Mouse (Mus musculus) CH12.LX (cell line): ENCODE measurements around the gene Mdh1. TPM values are rescaled to one million over a fixed set of nuclear protein-coding genes. Genes with fewer than 3 reads are reported as not detected.
A peak's percentile ranks its signal among the peaks of the same experiment; 100 is the strongest.

Experiments used
- DNase-seq: peaks from one replicate; pipeline ENCODE4 v3.0.0-alpha.2; 2013; ENCODE audit errors: extremely low read depth
- H3K27ac ChIP-seq: 2 replicates; pipeline ENCODE4 v1.5.1; 2012; ENCODE audit warnings: low read depth, mild to moderate bottlenecking, control low read depth, moderate library complexity; ENCODE audit not compliant: insufficient read depth
- H3K27me3 ChIP-seq: replicated peaks from 2 replicates; pipeline ENCODE3; 2012; ENCODE audit warnings: inconsistent platforms
- H3K36me3 ChIP-seq, 2 experiments: replicated peaks in 1 of 2; 2 replicates each; pipeline versions ENCODE3 to v1.6.1; 2012; ENCODE audit warnings: inconsistent platforms in 1 of 2, low read length in 1 of 2, mild to moderate bottlenecking in 1 of 2, mixed read lengths in 1 of 2, moderate library complexity in 1 of 2; ENCODE audit not compliant: control insufficient read depth in 1 of 2, insufficient read depth in 1 of 2
- H3K4me1 ChIP-seq, 2 experiments: 2 replicates each; pipeline ENCODE4 v1.6.1; 2012; ENCODE audit warnings: inconsistent platforms in 1 of 2, moderate library complexity in 1 of 2; ENCODE audit not compliant: insufficient read depth in 2 of 2, control insufficient read depth in 1 of 2
- H3K4me2 ChIP-seq: 2 replicates; pipeline ENCODE4 v1.6.1; 2012; ENCODE audit warnings: low read depth, mild to moderate bottlenecking, control low read depth; ENCODE audit not compliant: poor library complexity, insufficient read depth, severe bottlenecking
- H3K4me3 ChIP-seq, 3 experiments: fragments of 150-350 bp in 1 of 3; sonication (generic) in 1 of 3; replicated peaks in 1 of 3; 2 replicates each; pipeline versions ENCODE3 to v1.5.1; 2011 to 2012; ENCODE audit warnings: low read depth in 2 of 3, low read length in 2 of 3, mild to moderate bottlenecking in 2 of 3, moderate library complexity in 2 of 3, control low read depth in 1 of 3, improper control_type of control experiment in 1 of 3, inconsistent platforms in 1 of 3, mixed read lengths in 1 of 3; ENCODE audit not compliant: poor library complexity in 1 of 3
- H3K79me2 ChIP-seq: replicated peaks from 2 replicates; pipeline ENCODE4 v1.6.1; 2012; ENCODE audit warnings: mild to moderate bottlenecking, moderate library complexity; ENCODE audit not compliant: control insufficient read depth, poor library complexity, insufficient read depth, severe bottlenecking; ENCODE audit errors: extremely low read depth
- H3K9ac ChIP-seq: 2 replicates; pipeline ENCODE4 v1.6.1; 2012; ENCODE audit warnings: low read depth, mild to moderate bottlenecking, control low read depth, moderate library complexity; ENCODE audit not compliant: insufficient read depth
- H3K9me3 ChIP-seq: replicated peaks from 2 replicates; pipeline ENCODE3; 2012; ENCODE audit warnings: low read length, inconsistent platforms, mixed read lengths
- BHLHE40 ChIP-seq: IDR thresholded peaks from 2 replicates; pipeline ENCODE4 v1.6.1; 2011; ENCODE audit warnings: mild to moderate bottlenecking, low read depth, low read length, improper control_type of control experiment
- CHD2 ChIP-seq: IDR thresholded peaks from 2 replicates; pipeline ENCODE4 v1.6.1; 2011; ENCODE audit warnings: low read length, improper control_type of control experiment
- CTCF ChIP-seq, 2 experiments: IDR thresholded peaks in 1 of 2; conservative IDR thresholded peaks in 1 of 2; 2 replicates each; pipeline ENCODE4 v1.5.1; 2011 to 2012; ENCODE audit warnings: low read depth in 2 of 2, low read length in 2 of 2, improper control_type of control experiment in 1 of 2, inconsistent platforms in 1 of 2, mild to moderate bottlenecking in 1 of 2, moderate library complexity in 1 of 2
- ELF1 ChIP-seq: IDR thresholded peaks from 2 replicates; pipeline ENCODE4 v1.6.1; 2014; ENCODE audit warnings: low read depth, mild to moderate bottlenecking, inconsistent platforms, low read length, improper control_type of control experiment
- EP300 ChIP-seq: IDR thresholded peaks from 2 replicates; pipeline ENCODE4 v1.6.1; 2011; ENCODE audit warnings: low read length, improper control_type of control experiment
- HCFC1 ChIP-seq: IDR thresholded peaks from 2 replicates; pipeline ENCODE4 v1.6.1; 2012; ENCODE audit warnings: low read depth, mild to moderate bottlenecking, inconsistent platforms, low read length, improper control_type of control experiment
- IRF4 ChIP-seq: IDR thresholded peaks from 2 replicates; pipeline ENCODE4 v1.6.1; 2014; ENCODE audit warnings: low read depth, mild to moderate bottlenecking, inconsistent platforms, low read length, improper control_type of control experiment
- JUN ChIP-seq: IDR thresholded peaks from 2 replicates; pipeline ENCODE4 v1.6.1; 2011; ENCODE audit warnings: low read depth, mild to moderate bottlenecking, low read length, improper control_type of control experiment, moderate library complexity; ENCODE audit not compliant: insufficient read depth
- KAT2A ChIP-seq: IDR thresholded peaks from 2 replicates; pipeline ENCODE4 v1.6.1; 2012; ENCODE audit warnings: low read length, improper control_type of control experiment, inconsistent platforms; ENCODE audit not compliant: insufficient replicate concordance
- MAFK ChIP-seq: IDR thresholded peaks from 2 replicates; pipeline ENCODE4 v1.6.1; 2011; ENCODE audit warnings: low read length, improper control_type of control experiment; ENCODE audit not compliant: insufficient replicate concordance
- MAZ ChIP-seq: IDR thresholded peaks from 2 replicates; pipeline ENCODE4 v1.6.1; 2012; ENCODE audit warnings: low read depth, mild to moderate bottlenecking, inconsistent platforms, low read length, improper control_type of control experiment, moderate library complexity
- MEF2A ChIP-seq: IDR thresholded peaks from 2 replicates; pipeline ENCODE4 v1.6.1; 2014; ENCODE audit warnings: low read depth, mild to moderate bottlenecking, inconsistent platforms, low read length, improper control_type of control experiment, borderline replicate concordance
- MXI1 ChIP-seq: IDR thresholded peaks from 2 replicates; pipeline ENCODE4 v1.6.1; 2011; ENCODE audit warnings: mild to moderate bottlenecking, low read depth, low read length, improper control_type of control experiment
- MYC ChIP-seq: IDR thresholded peaks from 2 replicates; pipeline ENCODE4 v1.6.1; 2011; ENCODE audit warnings: low read depth, mild to moderate bottlenecking, improper control_type of control experiment, low read length
- PAX5 ChIP-seq: IDR thresholded peaks from 2 replicates; pipeline ENCODE4 v1.6.1; 2012; ENCODE audit warnings: low read length, inconsistent platforms, mixed read lengths
- POLR2A ChIP-seq: IDR thresholded peaks from 2 replicates; pipeline ENCODE4 v1.6.1; 2011; ENCODE audit warnings: low read depth, mild to moderate bottlenecking, improper control_type of control experiment, low read length
- POLR2AphosphoS2 ChIP-seq: IDR thresholded peaks from 2 replicates; pipeline ENCODE4 v1.6.1; 2011; ENCODE audit warnings: low read depth, low read length, improper control_type of control experiment
- RAD21 ChIP-seq: IDR thresholded peaks from 2 replicates; pipeline ENCODE4 v1.6.1; 2011; ENCODE audit warnings: low read depth, mild to moderate bottlenecking, low read length, improper control_type of control experiment, moderate library complexity
- SIN3A ChIP-seq: IDR thresholded peaks from 2 replicates; pipeline ENCODE4 v1.6.1; 2012; ENCODE audit warnings: low read length, improper control_type of control experiment, inconsistent platforms
- TBP ChIP-seq: conservative IDR thresholded peaks from 2 replicates; pipeline ENCODE4 v1.6.1; 2011; ENCODE audit warnings: low read depth, low read length, improper control_type of control experiment
- TCF12 ChIP-seq: IDR thresholded peaks from 2 replicates; pipeline ENCODE4 v1.6.1; 2014; ENCODE audit warnings: low read depth, mild to moderate bottlenecking, inconsistent platforms, low read length, improper control_type of control experiment
- ZKSCAN1 ChIP-seq: IDR thresholded peaks from 2 replicates; pipeline ENCODE4 v1.6.1; 2012; ENCODE audit warnings: low read depth, inconsistent platforms, low read length, improper control_type of control experiment, borderline replicate concordance
- ZNF384 ChIP-seq: IDR thresholded peaks from 2 replicates; pipeline ENCODE4 v1.6.1; 2012; ENCODE audit warnings: low read depth, low read length, improper control_type of control experiment, inconsistent platforms
- dilution Hi-C: fragments of 300-500 bp; cut with MboI; formaldehyde crosslinking; loops from 2 replicates; pipeline ENCODE4 v1.14.3; 2020; ENCODE audit warnings: low sequenced_read_pairs; ENCODE audit not compliant: extremely low pct_unique_long_range_greater_than_20kb, extremely low pct_ligation_motif_present
- in situ Hi-C: fragments of 300-500 bp; cut with MboI; formaldehyde crosslinking; loops from 3 replicates; pipeline ENCODE4 v1.14.3; 2019; ENCODE audit warnings: low sequenced_read_pairs, low pct_ligation_motif_present, low pct_unique_long_range_greater_than_20kb, mixed read lengths
- polyA plus RNA-seq: library from polyadenylated mRNA; unstranded; fragments of >175 nt; gene quantifications from 2 replicates; pipeline ENCODE4 v1.2.1, GENCODE M21; 2012; ENCODE audit warnings: low read depth; ENCODE audit not compliant: insufficient read length
- total RNA-seq, 2 experiments: library from RNA; depleted of rRNA; stranded (reverse); fragments of 300-350 nt in 1 of 2; fragments of >200 nt in 1 of 2; gene quantifications; 2 replicates each; pipeline ENCODE4 v1.2.3; 2012 to 2014

The Mdh1 gene
- total and polyA plus RNA-seq, 3 experiments = 233 to 440 (median 385) TPM

DNA sequence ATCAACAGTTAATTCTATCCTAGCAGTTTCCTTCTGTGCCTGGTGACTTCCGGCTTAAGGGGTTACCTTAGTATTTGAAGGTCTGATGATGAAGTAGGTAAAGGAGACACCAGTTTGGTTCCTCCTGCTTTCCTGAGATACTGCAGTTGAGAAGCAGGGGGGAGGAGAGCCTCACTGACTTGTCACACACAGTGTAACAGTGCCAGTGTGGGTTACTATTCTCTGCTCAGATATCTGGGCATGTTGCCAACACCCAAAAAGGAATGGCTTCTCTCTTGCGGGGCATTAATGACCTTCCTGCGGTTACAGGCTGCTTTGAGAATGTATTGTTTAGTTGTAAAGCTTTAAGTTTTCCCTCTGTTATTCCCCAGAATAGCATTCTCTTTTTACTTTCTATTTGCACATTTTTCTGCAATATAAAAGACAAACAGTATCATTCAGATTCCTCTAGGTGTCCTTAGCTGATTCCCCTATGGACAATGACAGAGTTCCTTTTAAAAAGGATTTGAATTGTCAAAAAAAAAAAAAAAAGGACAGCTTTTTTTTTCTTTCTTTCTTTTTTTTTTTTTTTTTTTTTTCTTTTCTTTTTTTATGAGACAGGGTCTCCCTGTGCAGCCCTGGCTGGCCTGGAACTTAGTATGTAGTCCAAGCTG, 2.6 kb downstream of the Mdh1 start:
- no peak for DNase-seq
- Histone ChIP-seq H3K4me1 (peaks cover 2 to 73% of the 10 kb centered on the region in 2 experiments), H3K4me3 (peak overlapping the region; percentile 43 to 86 (median 73)), H3K27ac (peak overlapping the region; percentile 59), H3K9ac (peak overlapping the region; percentile 73), H3K9me3 (no peaks in the 10 kb centered on the region), H3K27me3 (no peaks in the 10 kb centered on the region), H3K36me3 (peaks cover 15 to 24% of the 10 kb centered on the region in 2 experiments), H3K79me2 (peaks cover 31% of the 10 kb centered on the region), H3K4me2 (peak overlapping the region; percentile 99)
- in situ Hi-C loops (no loop called here), dilution Hi-C loops (no loop called here)
- TF ChIP-seq CHD2 (0 out of 2 replicates have a peak, but pooled peaks have one; percentile 28), HCFC1 (no peak), MAFK (no peak), MEF2A (peak; percentile 42; the same call in 1 of the 2 replicates), TCF12 (peak; percentile 23; the same call in 1 of the 2 replicates), IRF4 (0 out of 2 replicates have a peak, but pooled peaks have one; percentile 11), PAX5 (no peak), POLR2AphosphoS2 (no peak), MYC (no peak; the same call in 1 of the 2 replicates), MXI1 (peak; percentile 5; the same call in 1 of the 2 replicates), CTCF (conservative IDR thresholded peaks at IDR 0.05 in 1 of 2, IDR thresholded peaks at IDR 0.05 in 1 of 2; ENCODE audit: low read depth in 2 of 2, low read length in 2 of 2) (peak in 1 of 2 experiments; percentile 4; a peak in 1 of 4 replicates), JUN (no peak), SIN3A (peak; percentile 22; the same call in 1 of the 2 replicates), BHLHE40 (0 out of 2 replicates have a peak, but pooled peaks have one; percentile 3), ZKSCAN1 (no peak), RAD21 (no peak), ELF1 (0 out of 2 replicates have a peak, but pooled peaks have one; percentile 23), ZNF384 (peak; percentile 82), TBP (no peak), MAZ (no peak), EP300 (no peak; the same call in none of the 2 replicates), POLR2A (no peak), KAT2A (no peak)
